Mouse (Mus musculus) ES-Bruce4 (cell line): ENCODE data around the gene Tex13c2.

Source experiments
- CTCF ChIP-seq: IDR thresholded peaks from one replicate; pipeline ENCODE4 v1.8.1; 2011; ENCODE audit warnings: low read depth, low read length
- POLR2A ChIP-seq: IDR thresholded peaks from one replicate; pipeline ENCODE4 v1.8.1; 2011; ENCODE audit warnings: low read length; ENCODE audit not compliant: insufficient read depth

GRCm38 (mm10) chrX:42489446-42489845 lies at the start of gene Tex13c2:
- TF ChIP-seq CTCF, result peak; percentile 27
- no peak for TF ChIP-seq POLR2A
